Mouse (Mus musculus) small intestine, adult 2 months (tissue): ENCODE results near the gene Oca2.

ENCODE experiments used
- CTCF ChIP-seq: fragments of 200-500 bp; IDR thresholded peaks from 2 replicates; pipeline ENCODE4 v1.5.1; 2012; ENCODE audit warnings: low read depth, mild to moderate bottlenecking, control low read depth, inconsistent platforms, low read length, moderate library complexity, mixed read lengths; ENCODE audit not compliant: insufficient replicate concordance, insufficient read length; ENCODE audit errors: extremely low read depth
- POLR2A ChIP-seq: fragments of 200-500 bp; IDR thresholded peaks from 2 replicates; pipeline ENCODE4 v1.6.1; 2012; ENCODE audit warnings: low read depth, mild to moderate bottlenecking, control low read depth, inconsistent platforms, low read length, moderate library complexity

DNA sequence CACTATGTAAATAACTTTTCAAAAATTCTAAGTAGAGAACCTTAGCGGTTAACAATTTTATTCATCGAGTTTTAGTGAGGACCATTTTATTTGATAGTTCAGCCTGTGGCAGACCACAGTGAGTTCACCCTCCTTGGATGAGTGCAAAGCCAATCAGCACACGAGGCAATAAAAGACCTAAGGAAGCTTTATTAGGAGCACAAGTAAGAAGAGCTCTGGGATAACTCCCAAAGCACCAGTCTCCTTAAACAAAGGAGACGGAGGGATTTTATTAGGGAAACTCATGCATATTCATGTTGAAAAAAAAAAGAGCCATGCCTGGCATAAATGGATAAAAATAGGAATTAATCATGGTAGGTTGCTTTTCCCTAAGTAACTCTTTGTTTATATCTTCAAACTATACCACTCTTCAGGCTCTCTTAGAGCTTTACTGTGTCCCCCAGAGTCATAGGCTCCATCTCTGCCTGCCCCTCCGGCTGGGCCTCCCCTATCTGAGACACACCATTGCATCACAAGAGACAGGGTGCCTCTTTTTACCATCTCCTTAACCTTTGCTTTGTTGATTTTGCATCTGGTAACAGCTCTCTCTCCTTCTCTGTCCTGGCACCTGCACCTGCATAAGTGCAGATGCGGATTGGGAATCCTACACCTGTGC lies 178.7 kb downstream of the Oca2 start:
- TF ChIP-seq CTCF: no peak
- no peak for TF ChIP-seq POLR2A
